Mouse (Mus musculus): ENCODE results near the gene 1700069L16Rik. TPM values are rescaled to one million over a fixed set of nuclear protein-coding genes. Genes with fewer than 3 reads are reported as not detected.

1700069L16Rik gene
- total RNA-seq (2021) = not detected
- long read RNA-seq, experiment 1 = 0 reads
- long read RNA-seq, experiment 2 = 0 reads

- peak; percentile 83 to 93 for DNase-seq (ENCODE audit: low spot score in 2 of 2)
Measured at GRCm38 (mm10) chr5:113724446-113724845, at the start of gene 1700069L16Rik. Gene 1700069L16Rik (minus strand): TSS chr5:113724772.

GRCm38 (mm10) chr5:113773664-113774063 is 49.1 kb upstream of the 1700069L16Rik start:
- DNase-seq (ENCODE audit: low spot score in 2 of 2) = peak; percentile 82 to 88

GRCm38 (mm10) chr5:113772905-113773519 is 48.4 kb upstream of the 1700069L16Rik start:
- no peak for DNase-seq (ENCODE audit: low spot score in 2 of 2)

GRCm38 (mm10) chr5:113772450-113772895 is 47.9 kb upstream of the 1700069L16Rik start, which contains the start of the genes Sart3 and Iscu:
Gene Sart3 (minus strand): TSS chr5:113772510.
Gene Iscu (plus strand): TSS chr5:113772748.
- DNase-seq (ENCODE audit: low spot score in 2 of 2) = peak; percentile 91 to 94

- peak; percentile 91 to 94 for DNase-seq (ENCODE audit: low spot score in 2 of 2)
Measured at GRCm38 (mm10) chr5:113771213-113772162, 46.9 kb upstream of the 1700069L16Rik start.

GRCm38 (mm10) chr5:113768806-113769205 is 44.2 kb upstream of the 1700069L16Rik start:
- no peak for DNase-seq (ENCODE audit: low spot score in 2 of 2)

GRCm38 (mm10) chr5:113765641-113766526 is 41.3 kb upstream of the 1700069L16Rik start:
- DNase-seq (ENCODE audit: low spot score in 2 of 2) = no peak

GRCm38 (mm10) chr5:113764426-113764825 is 39.9 kb upstream of the 1700069L16Rik start:
- DNase-seq (ENCODE audit: low spot score in 2 of 2) = no peak

- no peak for DNase-seq (ENCODE audit: low spot score in 2 of 2)
Measured at GRCm38 (mm10) chr5:113761585-113761984, 37.0 kb upstream of the 1700069L16Rik start.

GRCm38 (mm10) chr5:113755347-113756030 is 30.9 kb upstream of the 1700069L16Rik start:
- no peak for DNase-seq (ENCODE audit: low spot score in 2 of 2)

- no peak for DNase-seq (ENCODE audit: low spot score in 2 of 2)
Measured at GRCm38 (mm10) chr5:113751521-113752157, 27.1 kb upstream of the 1700069L16Rik start.

- no peak for DNase-seq (ENCODE audit: low spot score in 2 of 2)
Measured at GRCm38 (mm10) chr5:113748556-113749331, 24.2 kb upstream of the 1700069L16Rik start.

GRCm38 (mm10) chr5:113747629-113748028 is 23.1 kb upstream of the 1700069L16Rik start:
- no peak for DNase-seq (ENCODE audit: low spot score in 2 of 2)

GRCm38 (mm10) chr5:113737607-113738237 is 13.2 kb upstream of the 1700069L16Rik start:
- DNase-seq (ENCODE audit: low spot score in 2 of 2) = no peak

- DNase-seq (ENCODE audit: low spot score in 2 of 2) = no peak
Measured at GRCm38 (mm10) chr5:113736522-113737164, 12.1 kb upstream of the 1700069L16Rik start.

GRCm38 (mm10) chr5:113736113-113736502 is 11.5 kb upstream of the 1700069L16Rik start:
- DNase-seq (ENCODE audit: low spot score in 2 of 2) = peak in 1 of 2 experiments; percentile 30

- peak; percentile 86 to 93 for DNase-seq (ENCODE audit: low spot score in 2 of 2)
Measured at GRCm38 (mm10) chr5:113735345-113736112, 11.0 kb upstream of the 1700069L16Rik start, which contains the start of gene Ficd. Gene Ficd (plus strand): TSS chr5:113735803.
